Mouse (Mus musculus): ENCODE measurements around the gene Pdzk1ip1. TPM values are rescaled to one million over a fixed set of nuclear protein-coding genes. Genes with fewer than 3 reads are reported as not detected.

Pdzk1ip1 gene
- polyA plus RNA-seq, 1 experiment from 2014 or later = 1.2 TPM

DNA sequence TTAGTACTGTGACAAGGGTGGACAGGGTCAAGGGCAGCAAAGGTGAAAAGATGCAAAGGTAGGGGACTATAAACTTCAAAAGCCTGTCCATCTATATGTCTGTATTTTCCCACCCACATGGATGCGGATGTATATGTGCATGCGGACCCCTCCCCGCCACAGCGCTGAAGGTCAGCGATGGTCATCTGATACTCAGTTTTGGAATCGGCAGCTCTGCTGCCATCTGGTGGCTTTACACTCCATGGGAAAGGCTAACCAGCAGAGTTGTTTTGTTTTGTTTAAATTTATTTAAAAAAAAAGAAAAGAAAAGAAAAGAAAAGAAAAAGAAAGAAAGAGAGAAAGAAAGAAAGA is 8.6 kb downstream of the Pdzk1ip1 start:
- no peaks in the 10 kb centered on the region for H3K9me3 ChIP-seq
- H3K27ac ChIP-seq (replicated peaks) = no peak overlapping the region
- H3K4me1 ChIP-seq = peaks cover 11% of the 10 kb centered on the region
- no peak overlapping the region for H3K9ac ChIP-seq (replicated peaks)
- no peak for ATAC-seq (replicated peaks)
- no peaks in the 10 kb centered on the region for H3K36me3 ChIP-seq
- H3K4me2 ChIP-seq (replicated peaks) = peak overlapping the region; percentile 21; the same call in 1 of the 2 replicates
- H3K4me3 ChIP-seq = no peak overlapping the region
- WGBS = 1% methylated on average over 6 of the region's 6 CpGs
- H3K27me3 ChIP-seq = peaks cover 27% of the 10 kb centered on the region

DNA sequence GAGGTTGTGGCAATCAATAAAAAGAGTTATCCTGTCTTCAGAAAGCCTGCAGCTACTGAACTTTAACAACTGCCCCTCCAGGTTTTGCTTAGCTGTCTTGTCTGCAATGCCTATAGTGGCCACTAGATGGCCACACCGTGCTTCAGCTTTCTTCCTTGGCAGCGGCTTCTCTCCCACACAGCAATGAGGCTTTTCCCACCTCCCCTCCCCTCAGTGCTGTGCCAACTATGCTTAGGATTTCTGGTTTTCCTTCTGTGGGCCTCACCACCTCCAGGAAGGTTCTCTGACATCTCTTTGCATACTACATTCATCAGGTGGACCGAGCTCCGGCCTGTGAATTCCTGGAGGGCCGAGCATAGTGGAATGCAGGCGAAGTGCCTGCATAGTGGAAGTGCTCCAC is 13.2 kb downstream of the Pdzk1ip1 start:
- WGBS = 35% methylated on average over 6 of the region's 6 CpGs
- no peak overlapping the region for H3K27ac ChIP-seq (replicated peaks)

DNA sequence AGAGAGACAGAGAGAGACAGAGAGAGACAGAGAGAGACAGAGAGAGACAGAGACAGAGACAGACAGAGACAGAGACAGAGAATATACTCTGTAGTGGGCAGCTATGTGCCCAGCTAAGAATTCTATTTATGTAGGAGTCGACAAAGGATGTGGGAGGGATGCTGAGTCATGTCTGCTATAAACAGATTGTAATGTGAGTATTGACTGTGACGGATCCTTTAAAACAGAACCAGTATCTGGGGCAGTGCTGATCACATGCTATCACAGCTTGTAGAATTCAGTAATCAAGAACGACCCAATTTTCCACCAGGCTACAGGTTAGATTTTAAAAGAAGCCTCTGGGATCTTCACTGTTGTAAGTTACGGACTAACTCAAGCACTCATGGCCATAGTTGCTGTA is 15.0 kb downstream of the Pdzk1ip1 start:
- no peak overlapping the region for H3K4me3 ChIP-seq
- H3K36me3 ChIP-seq = no peaks in the 10 kb centered on the region
- no peak overlapping the region for H3K9ac ChIP-seq (replicated peaks)
- H3K27me3 ChIP-seq = no peaks in the 10 kb centered on the region
- no peak overlapping the region for H3K27ac ChIP-seq (replicated peaks)
- H3K9me3 ChIP-seq = no peaks in the 10 kb centered on the region
- no peak for ATAC-seq (replicated peaks)
- H3K4me2 ChIP-seq (replicated peaks) = no peak overlapping the region
- no peaks in the 10 kb centered on the region for H3K4me1 ChIP-seq
- WGBS = 64% methylated on average over 4 of the region's 4 CpGs

More for the DNA sequence above, 13.2 kb downstream of the Pdzk1ip1 start:
- Histone ChIP-seq H3K9ac (replicated peaks) (no peak overlapping the region), H3K4me2 (replicated peaks) (no peak overlapping the region), H3K4me3 (no peak overlapping the region), H3K27me3 (peaks cover 9% of the 10 kb centered on the region; the same call in 1 of the 2 replicates), H3K4me1 (peaks cover 3% of the 10 kb centered on the region; the same call in 1 of the 2 replicates), H3K9me3 (no peaks in the 10 kb centered on the region), H3K36me3 (no peaks in the 10 kb centered on the region)
- ATAC-seq (replicated peaks) = peak; percentile 76

DNA sequence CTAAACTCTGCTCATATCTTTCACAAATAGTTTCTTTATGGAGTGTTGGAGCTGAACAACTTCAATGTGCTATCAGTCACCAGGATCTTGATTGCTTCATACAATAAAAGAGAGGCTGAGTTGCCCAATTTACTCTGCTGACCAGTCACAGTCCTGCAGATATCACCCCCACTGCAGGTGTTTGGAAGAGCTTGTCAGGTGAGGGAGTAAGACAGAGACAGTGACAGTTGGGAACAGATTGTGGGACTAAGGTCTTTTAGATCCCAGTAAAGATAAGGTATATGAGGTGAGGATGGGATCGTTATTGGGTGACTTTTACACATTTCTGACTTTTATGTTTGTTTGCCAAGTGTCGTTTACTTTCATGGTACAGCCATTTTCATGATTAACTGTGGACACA is 22.7 kb downstream of the Pdzk1ip1 start:
- ATAC-seq (replicated peaks) = no peak
- no peaks in the 10 kb centered on the region for H3K4me1 ChIP-seq
- H3K4me3 ChIP-seq = no peak overlapping the region
- H3K27ac ChIP-seq (replicated peaks) = no peak overlapping the region
- H3K4me2 ChIP-seq (replicated peaks) = no peak overlapping the region
- H3K9me3 ChIP-seq = no peaks in the 10 kb centered on the region
- WGBS = 87% methylated on average over 2 of the region's 2 CpGs
- H3K9ac ChIP-seq (replicated peaks) = no peak overlapping the region
- H3K36me3 ChIP-seq = no peaks in the 10 kb centered on the region
- peaks cover 7% of the 10 kb centered on the region; the same call in 1 of the 2 replicates for H3K27me3 ChIP-seq

DNA sequence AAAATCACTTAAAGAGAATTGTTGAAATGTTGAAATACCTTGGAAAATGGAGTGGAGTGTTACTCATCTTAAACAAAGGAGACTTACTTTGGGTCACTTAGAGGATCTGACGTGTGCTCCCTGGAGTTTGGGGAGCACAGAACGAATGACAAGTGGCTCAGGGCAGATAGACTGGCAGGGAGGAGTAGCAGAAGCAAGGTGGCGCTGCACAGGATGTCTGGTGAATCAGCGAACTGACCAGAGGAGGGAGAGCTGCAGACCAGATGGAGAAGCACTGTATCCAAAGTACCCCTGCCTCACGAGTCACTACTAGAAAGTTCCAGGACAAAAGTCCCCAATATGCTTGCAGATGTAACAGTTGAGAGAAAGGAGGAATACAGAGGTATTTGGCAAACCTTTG is 24.8 kb downstream of the Pdzk1ip1 start:
- ATAC-seq (replicated peaks) = no peak
- no peaks in the 10 kb centered on the region for H3K4me1 ChIP-seq
- H3K9ac ChIP-seq (replicated peaks) = no peak overlapping the region
- 24% methylated on average over 5 of the region's 5 CpGs for WGBS
- H3K4me2 ChIP-seq (replicated peaks) = no peak overlapping the region
- peaks cover 7% of the 10 kb centered on the region; the same call in 1 of the 2 replicates for H3K27me3 ChIP-seq
- no peak overlapping the region for H3K27ac ChIP-seq (replicated peaks)
- no peaks in the 10 kb centered on the region for H3K9me3 ChIP-seq
- no peaks in the 10 kb centered on the region for H3K36me3 ChIP-seq
- no peak overlapping the region for H3K4me3 ChIP-seq

DNA sequence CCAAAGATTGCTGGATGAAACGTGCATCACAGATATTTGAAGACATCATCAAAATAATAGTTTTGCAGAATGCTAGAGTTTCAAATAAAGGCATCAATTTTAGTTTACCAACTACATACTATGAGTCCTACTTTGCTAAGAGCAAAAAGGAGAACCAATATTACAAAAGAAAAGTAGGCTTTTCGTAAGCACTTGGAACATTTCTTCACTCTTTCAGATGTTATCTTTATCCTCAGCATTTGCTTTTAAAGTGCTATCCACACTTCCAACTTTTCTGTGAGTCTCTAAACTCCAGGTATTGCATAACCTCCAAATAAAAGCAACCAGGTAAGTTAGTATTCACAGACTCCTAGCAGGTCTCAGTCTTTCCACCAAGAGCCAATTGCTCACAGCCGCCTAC is 31.1 kb downstream of the Pdzk1ip1 start:
- ATAC-seq (replicated peaks) = no peak
- Histone ChIP-seq H3K4me3 (no peak overlapping the region), H3K27ac (replicated peaks) (no peak overlapping the region), H3K4me2 (replicated peaks) (no peak overlapping the region), H3K4me1 (no peaks in the 10 kb centered on the region), H3K27me3 (no peaks in the 10 kb centered on the region), H3K9ac (replicated peaks) (no peak overlapping the region), H3K9me3 (no peaks in the 10 kb centered on the region), H3K36me3 (no peaks in the 10 kb centered on the region)
- WGBS = 81% methylated on average over 3 of the region's 3 CpGs

DNA sequence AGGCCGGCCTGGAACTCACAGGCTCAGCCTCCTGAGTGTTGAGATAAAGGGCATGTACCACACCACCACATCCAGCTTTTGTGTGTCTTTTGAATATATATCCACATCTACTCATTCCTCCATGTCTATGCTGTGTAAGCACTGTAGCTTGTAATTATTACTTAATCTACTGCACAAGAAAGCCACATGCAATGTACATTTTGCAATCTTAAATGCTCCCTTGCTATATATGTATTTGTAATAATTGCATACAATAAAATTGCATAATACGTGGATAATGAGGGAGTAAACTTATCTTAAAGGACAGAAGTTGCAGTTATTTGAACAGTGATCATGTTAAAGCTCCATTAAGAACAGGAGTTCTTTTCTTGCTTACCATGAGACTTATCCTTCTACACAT is 32.7 kb downstream of the Pdzk1ip1 start:
- ATAC-seq (replicated peaks) = no peak
- 83% methylated on average over 2 of the region's 2 CpGs for WGBS

DNA sequence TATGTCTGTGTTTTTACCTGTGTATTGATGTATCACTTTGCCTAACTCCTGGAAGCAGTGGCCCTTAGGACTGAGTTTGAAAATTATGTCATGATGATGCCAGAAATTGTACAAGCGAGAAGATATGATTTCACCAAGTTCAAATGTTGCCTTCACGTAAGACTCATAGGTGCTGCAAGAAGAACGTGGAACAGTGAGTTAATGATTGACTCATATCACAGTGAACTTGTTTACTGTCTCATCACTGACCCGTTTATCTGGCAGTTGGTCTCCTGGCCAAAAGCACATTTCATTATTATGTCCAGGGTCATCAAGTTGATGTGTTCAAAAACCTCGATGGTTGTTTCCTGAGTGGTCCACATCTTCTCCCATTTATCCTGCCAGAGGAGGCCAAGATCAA is 33.1 kb downstream of the Pdzk1ip1 start:
- no peak for ATAC-seq (replicated peaks)
- WGBS = 91% methylated on average over 5 of the region's 5 CpGs

More for the DNA sequence above, 32.7 kb downstream of the Pdzk1ip1 start:
- Histone ChIP-seq H3K27ac (replicated peaks) (no peak overlapping the region), H3K9me3 (no peaks in the 10 kb centered on the region), H3K4me3 (no peak overlapping the region), H3K4me1 (no peaks in the 10 kb centered on the region), H3K27me3 (no peaks in the 10 kb centered on the region), H3K9ac (replicated peaks) (no peak overlapping the region), H3K36me3 (no peaks in the 10 kb centered on the region), H3K4me2 (replicated peaks) (no peak overlapping the region)

DNA sequence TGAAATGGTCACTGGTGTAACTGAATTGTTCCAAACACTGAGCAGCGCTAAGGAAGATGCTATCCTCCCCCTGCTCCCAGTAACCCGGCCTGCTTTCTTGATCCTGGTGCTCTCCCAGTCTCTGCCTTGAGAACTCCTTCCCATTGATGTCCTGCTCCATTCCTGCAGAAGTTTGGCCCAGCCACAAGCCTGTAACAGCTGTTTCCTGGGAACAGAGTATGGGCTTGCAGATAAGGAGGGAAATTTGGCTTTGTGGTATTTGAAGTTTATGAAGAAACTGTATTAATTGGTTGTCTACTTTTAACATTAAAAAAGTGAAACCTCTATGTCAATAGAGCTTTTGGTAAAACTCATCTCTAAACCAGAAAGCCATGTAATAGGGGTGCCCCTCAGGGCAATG is 35.0 kb downstream of the Pdzk1ip1 start:
- Histone ChIP-seq H3K27me3 (no peaks in the 10 kb centered on the region), H3K9me3 (no peaks in the 10 kb centered on the region), H3K36me3 (no peaks in the 10 kb centered on the region), H3K27ac (replicated peaks) (no peak overlapping the region), H3K4me2 (replicated peaks) (no peak overlapping the region), H3K4me1 (no peaks in the 10 kb centered on the region), H3K9ac (replicated peaks) (no peak overlapping the region), H3K4me3 (no peak overlapping the region)
- no peak for ATAC-seq (replicated peaks)
- WGBS = 63% methylated on average over 2 of the region's 2 CpGs

More for the DNA sequence above, 33.1 kb downstream of the Pdzk1ip1 start:
- no peak overlapping the region for H3K4me2 ChIP-seq (replicated peaks)
- no peaks in the 10 kb centered on the region for H3K4me1 ChIP-seq
- H3K27me3 ChIP-seq = no peaks in the 10 kb centered on the region
- no peaks in the 10 kb centered on the region for H3K9me3 ChIP-seq
- no peak overlapping the region for H3K9ac ChIP-seq (replicated peaks)
- H3K4me3 ChIP-seq = no peak overlapping the region
- no peaks in the 10 kb centered on the region for H3K36me3 ChIP-seq
- H3K27ac ChIP-seq (replicated peaks) = no peak overlapping the region

DNA sequence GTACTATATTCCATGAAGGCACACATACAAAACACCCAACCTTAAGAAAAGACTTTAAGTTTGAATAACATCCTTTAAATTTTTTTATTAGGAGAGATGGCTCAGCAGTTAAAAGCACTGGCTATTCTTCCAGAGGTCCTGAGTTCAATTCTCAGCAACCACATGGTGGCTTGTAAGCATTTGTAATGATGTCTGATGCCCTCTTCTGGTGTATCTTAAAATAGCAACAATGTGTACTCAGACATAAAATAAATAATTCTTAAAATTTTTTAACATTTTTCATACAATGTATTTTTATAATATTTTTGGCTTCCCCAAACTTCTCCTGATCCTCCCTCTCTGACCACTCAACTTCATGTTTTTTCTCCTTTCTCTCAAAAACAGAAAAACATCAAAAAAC is 36.2 kb downstream of the Pdzk1ip1 start:
- no peak for ATAC-seq (replicated peaks)
- Histone ChIP-seq H3K27me3 (no peaks in the 10 kb centered on the region), H3K27ac (replicated peaks) (no peak overlapping the region), H3K9ac (replicated peaks) (no peak overlapping the region), H3K9me3 (no peaks in the 10 kb centered on the region), H3K36me3 (no peaks in the 10 kb centered on the region), H3K4me2 (replicated peaks) (no peak overlapping the region), H3K4me1 (no peaks in the 10 kb centered on the region), H3K4me3 (no peak overlapping the region)

DNA sequence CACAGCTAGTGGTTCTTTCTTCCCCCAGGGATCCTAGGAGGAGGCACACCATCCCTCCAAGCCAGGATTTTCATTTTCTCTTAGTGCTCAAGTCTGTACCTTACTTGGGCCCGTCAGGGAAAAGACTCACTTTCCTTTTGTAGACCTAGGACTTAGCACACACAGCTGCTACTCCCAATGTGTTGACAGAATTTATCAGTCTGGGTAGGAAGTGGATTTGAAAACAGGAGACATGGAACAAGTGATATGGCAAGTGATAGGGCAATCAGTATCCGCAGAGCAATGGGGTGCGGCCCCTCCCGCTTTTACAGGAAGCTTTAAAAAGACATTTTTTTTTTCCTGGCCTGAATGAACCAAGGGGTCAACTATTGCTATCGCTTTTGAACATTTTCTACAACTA is 44.6 kb downstream of the Pdzk1ip1 start:
- Histone ChIP-seq H3K27ac (replicated peaks) (no peak overlapping the region), H3K9ac (replicated peaks) (no peak overlapping the region), H3K27me3 (peaks cover 4% of the 10 kb centered on the region; the same call in 1 of the 2 replicates), H3K4me3 (peak overlapping the region; percentile 57), H3K4me2 (replicated peaks) (peak overlapping the region; percentile 90), H3K9me3 (no peaks in the 10 kb centered on the region), H3K4me1 (peaks cover 6% of the 10 kb centered on the region), H3K36me3 (no peaks in the 10 kb centered on the region)
- peak; percentile 4; the same call in 1 of the 2 replicates for ATAC-seq (replicated peaks)
- 7% methylated on average over 5 of the region's 5 CpGs for WGBS

DNA sequence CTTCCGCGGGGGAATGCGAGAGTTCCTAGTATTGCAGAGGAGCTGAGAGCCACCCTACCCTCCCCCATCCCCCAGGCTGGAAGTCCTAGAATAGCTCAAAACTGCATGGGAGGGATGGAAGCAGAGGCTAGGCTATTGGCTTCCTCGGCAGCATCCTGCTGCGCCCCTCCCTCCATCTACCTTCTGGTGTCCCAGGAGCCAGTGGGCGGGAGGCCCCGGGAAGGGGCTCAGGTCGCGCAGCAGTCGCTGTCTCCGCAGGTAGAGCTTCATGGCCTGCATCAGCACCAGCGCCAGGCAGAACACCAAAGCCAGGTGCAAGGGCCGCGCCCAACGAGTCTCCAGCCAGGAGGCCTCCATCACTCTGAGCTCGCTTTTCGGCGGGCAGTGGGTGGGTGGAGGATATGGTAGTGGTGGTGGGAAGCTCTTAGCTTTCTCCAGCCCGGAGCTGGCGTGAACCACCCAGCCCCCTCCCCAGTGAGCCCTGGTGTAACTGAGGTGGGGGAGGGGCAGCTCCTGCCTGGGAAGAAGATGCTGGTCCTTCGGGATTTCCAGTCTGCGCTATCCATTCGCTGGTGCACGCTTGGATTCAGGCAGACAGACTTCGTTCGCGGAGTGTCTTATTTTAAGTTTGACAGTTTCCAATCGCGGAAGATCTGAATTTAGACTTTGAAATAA is 45.2 kb downstream of the Pdzk1ip1 start, which contains the start of gene Cyp4x1:
Gene Cyp4x1 (minus strand): TSS at position 661 of the 675 bp plus-strand sequence.
- WGBS = under 1% methylated on average over 29 of the region's 29 CpGs
- Histone ChIP-seq H3K9me3 (no peaks in the 10 kb centered on the region), H3K9ac (replicated peaks) (peak within 1 kb of the TSS; percentile 70), H3K27me3 (peaks cover 4% of the 10 kb centered on the region; the same call in 1 of the 2 replicates), H3K4me3 (peak within 1 kb of the TSS; percentile 57), H3K36me3 (no peaks in the 10 kb centered on the region), H3K27ac (replicated peaks) (peak within 1 kb of the TSS; percentile 70), H3K4me2 (replicated peaks) (peak within 1 kb of the TSS; percentile 90), H3K4me1 (peaks cover 6% of the 10 kb centered on the region)
- ATAC-seq (replicated peaks) = peak; percentile 92

DNA sequence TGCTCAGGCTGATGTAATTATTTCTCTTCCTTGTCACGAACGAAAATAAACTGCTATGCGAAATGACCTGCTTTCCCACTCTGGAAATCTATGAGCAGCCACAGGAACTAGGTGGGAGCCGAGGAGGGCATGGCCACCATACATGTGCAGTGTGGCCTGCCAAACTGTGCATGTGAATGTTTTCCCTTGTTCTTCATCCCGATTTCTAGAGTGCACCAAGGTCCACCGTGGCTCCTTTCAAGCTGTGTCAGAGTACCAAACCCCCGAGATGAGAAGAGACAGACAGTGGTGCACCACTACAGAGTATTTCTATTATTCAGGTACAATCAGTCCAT is 45.8 kb downstream of the Pdzk1ip1 start:
- Histone ChIP-seq H3K27me3 (peaks cover 4% of the 10 kb centered on the region; the same call in 1 of the 2 replicates), H3K4me1 (peaks cover 6% of the 10 kb centered on the region), H3K4me2 (replicated peaks) (peak overlapping the region; percentile 90), H3K36me3 (no peaks in the 10 kb centered on the region), H3K27ac (replicated peaks) (peak overlapping the region; percentile 70; the same call in 1 of the 2 replicates), H3K9ac (replicated peaks) (peak overlapping the region; percentile 70), H3K4me3 (peak overlapping the region; percentile 57), H3K9me3 (no peaks in the 10 kb centered on the region)
- ATAC-seq (replicated peaks) = peak; percentile 53
- WGBS = 11% methylated on average over 7 of the region's 7 CpGs

Measured in forebrain, embryonic 15.5 days (tissue).